Mouse (Mus musculus): Measurements from ENCODE around the gene Gvin1. TPM values are rescaled to one million over a fixed set of nuclear protein-coding genes. Genes with fewer than 3 reads are reported as not detected.
"Not testable (repeated sequence)": the region's sequence is repeated elsewhere in the genome, so short reads cannot be mapped to it uniquely, and the experiment has no call there.

Gene Gvin1
- total RNA-seq (2021), result 1 to 10 TPM in 1 of 2 experiments, under 1 TPM in 1; 0.85 to 1.5 TPM
- long read RNA-seq, experiment 1, partial matches to known transcripts, result 0 of 1 reads
- long read RNA-seq, experiment 1, other reads (novel, unspliced or antisense), result 1 of 1 reads
- long read RNA-seq, experiment 2, partial matches to known transcripts, result 0 of 1 reads
- long read RNA-seq, experiment 2, other reads (novel, unspliced or antisense), result 1 of 1 reads

- DNase-seq, result not testable (repeated sequence)
Measured at GRCm38 (mm10) chr7:106215177-106215576, at the start of gene Gvin1. TSS of gene Gvin1 (minus strand) at chr7:106215326.

- no peak for DNase-seq
Measured at GRCm38 (mm10) chr7:106251844-106252517, 36.9 kb upstream of the Gvin1 start.

GRCm38 (mm10) chr7:106248922-106249321 is 33.8 kb upstream of the Gvin1 start:
- no peak for DNase-seq

DNA sequence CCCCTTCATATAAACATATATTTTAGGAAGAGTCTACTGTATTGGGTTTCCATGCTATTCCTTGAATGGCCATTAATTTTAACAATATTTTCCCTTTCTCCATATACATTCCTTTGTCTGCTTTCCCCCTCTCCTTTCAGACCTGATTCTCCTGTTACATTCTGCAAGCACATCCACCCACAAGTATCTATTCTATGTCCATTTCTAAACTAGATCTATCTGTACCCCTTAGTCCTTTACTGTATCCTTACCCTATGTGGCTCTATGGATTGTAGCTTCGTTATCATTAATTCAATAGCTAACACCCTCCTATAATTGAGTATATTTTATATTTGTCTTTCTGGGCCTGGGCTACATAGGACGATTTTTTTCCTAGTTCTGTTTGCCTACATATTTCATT is 33.1 kb upstream of the Gvin1 start:
- no peak for DNase-seq

- DNase-seq, result no peak
Measured at GRCm38 (mm10) chr7:106245601-106246000, 30.5 kb upstream of the Gvin1 start.

DNA sequence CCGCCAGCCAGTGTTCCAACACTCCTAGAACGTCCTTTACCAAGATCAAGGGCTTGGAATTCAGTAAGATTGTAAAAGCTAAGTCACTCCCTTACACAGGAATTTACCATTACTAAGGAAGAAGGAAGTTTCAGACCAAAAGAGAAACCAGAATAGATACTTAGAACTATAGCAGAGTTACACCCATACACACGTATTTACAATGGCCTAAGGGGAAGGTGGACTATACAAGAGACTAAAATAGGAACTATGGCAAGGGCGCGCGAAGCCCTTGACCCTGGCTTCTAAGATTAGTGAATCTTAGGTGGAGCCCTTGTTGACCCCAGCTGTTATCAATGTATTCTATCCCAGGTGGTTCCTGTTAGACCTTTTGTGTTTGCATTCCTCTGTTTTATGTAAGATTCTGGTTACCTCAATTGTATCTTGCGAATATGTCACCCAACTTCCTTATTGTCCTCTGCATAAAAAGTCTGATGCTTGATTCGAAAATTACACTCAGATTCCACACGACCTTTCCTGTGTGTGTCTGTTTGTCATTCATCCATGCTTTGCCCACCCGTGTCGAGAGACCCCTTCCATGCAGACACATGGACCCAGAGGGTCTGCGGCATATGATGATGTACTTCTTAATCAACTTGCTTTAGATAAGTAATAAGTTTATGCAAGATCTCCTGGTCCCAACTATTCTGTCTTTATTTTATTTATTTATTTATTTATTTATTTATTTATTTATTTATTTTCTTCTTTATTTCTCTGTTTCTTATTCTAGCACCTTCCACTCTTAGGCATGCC is 25.6 kb upstream of the Gvin1 start:
- DNase-seq, result not testable (repeated sequence)

GRCm38 (mm10) chr7:106237192-106237465 is 22.0 kb upstream of the Gvin1 start:
- no peak for DNase-seq

DNA sequence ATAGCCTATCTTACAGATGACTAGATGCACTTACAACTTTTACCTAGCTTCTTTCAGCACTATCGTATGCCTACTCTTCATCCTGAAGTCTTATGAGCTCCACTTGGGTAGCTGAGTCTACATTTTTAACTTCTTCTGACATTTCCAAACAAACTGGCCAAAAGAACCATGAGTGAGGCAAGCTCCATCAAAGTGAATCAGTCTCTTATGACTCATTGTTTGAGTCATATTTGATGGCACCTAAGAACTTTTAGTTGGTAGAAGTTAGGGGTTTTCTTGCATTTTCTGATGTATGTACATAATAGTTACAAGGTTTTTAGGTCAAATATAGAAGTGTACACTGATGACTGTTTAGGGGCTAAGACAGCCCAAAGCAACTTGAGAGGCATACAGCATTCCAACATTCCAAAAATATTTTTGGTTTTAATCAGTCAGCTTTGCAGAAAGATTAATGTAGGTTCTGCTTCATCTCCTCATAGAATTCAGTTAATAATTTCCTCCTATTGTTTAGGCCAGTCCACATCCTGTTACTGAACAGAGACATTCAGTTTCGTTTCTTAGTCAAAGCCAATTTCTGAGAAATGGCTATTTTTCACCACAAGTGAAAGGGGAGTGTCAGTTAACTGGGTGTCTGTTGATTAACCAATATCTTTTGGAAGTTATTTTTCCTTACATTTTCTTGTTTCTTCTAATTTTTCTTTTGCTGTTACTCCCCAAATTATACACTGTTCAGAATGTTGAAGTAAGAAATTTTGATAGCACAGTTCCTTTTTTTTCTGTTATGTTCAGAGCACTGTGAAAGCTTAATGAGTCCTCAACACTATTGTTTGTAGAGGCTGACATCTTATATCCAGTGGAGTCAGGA is 21.4 kb upstream of the Gvin1 start:
- DNase-seq, result no peak

DNA sequence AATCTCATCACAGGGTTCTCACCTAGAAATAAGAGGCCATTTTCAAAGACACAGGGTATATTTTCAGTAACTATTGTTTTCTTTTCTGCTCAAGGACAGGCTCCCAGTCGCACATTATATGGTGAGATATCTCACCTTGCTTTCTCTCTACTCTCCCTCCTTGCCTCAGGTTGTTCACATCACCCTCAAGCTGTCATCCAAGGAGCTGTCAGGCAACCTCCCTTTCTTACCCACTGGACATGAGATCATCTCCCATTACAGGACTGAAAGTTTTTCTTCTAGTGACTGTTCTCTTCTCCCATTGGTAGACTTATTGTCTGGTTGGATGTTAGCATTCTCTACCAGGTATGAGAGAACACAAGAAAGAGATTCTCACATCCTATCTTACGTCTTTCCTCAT is 20.5 kb upstream of the Gvin1 start:
- no peak for DNase-seq

GRCm38 (mm10) chr7:106215910-106216309 is 784 bp upstream of the Gvin1 start:
- DNase-seq, result not testable (repeated sequence)

- not testable (repeated sequence) for DNase-seq
Measured at GRCm38 (mm10) chr7:106213770-106214169, 1.4 kb downstream of the Gvin1 start.

GRCm38 (mm10) chr7:106206630-106207029 is 8.5 kb downstream of the Gvin1 start:
- not testable (repeated sequence) for DNase-seq

- DNase-seq, result not testable (repeated sequence)
Measured at GRCm38 (mm10) chr7:106177065-106177464, 38.1 kb downstream of the Gvin1 start.

DNA sequence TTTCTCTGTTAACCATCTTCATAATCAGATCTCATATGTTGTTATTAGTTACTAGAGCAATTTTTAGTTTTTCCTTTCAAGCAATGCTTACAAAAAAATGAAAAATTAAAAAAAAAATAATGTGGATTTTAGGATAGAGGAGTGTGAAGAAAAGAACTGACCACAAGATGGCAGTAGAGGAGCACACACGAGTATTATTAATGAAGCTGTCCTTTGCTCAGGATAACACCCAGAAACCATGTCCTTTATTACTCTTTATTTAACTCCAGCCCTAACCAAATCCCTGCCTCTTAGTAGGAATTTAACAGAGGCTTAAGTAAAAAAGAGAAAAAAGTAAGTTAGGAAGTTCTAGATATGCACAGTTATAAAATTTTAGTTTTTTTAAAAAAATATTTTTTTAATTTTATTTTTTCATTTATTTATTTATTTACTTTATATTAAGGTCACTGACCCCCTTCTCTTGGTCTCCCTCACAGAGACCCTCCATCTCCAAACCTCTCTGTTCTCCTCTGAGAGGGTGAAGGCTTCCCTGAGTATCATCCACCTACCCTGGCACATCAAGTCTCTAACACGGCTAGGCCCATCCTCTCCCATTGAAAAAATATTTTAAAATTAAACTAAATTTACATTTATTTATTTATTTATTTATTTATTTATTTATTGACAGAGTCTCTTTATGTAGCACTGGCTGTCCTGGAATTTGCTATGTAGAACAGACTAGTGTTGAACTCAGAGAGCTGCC is 69.9 kb downstream of the Gvin1 start:
- not testable (repeated sequence) for DNase-seq

- not testable (repeated sequence) for DNase-seq
Measured at GRCm38 (mm10) chr7:106141128-106141895, 73.8 kb downstream of the Gvin1 start.

DNA sequence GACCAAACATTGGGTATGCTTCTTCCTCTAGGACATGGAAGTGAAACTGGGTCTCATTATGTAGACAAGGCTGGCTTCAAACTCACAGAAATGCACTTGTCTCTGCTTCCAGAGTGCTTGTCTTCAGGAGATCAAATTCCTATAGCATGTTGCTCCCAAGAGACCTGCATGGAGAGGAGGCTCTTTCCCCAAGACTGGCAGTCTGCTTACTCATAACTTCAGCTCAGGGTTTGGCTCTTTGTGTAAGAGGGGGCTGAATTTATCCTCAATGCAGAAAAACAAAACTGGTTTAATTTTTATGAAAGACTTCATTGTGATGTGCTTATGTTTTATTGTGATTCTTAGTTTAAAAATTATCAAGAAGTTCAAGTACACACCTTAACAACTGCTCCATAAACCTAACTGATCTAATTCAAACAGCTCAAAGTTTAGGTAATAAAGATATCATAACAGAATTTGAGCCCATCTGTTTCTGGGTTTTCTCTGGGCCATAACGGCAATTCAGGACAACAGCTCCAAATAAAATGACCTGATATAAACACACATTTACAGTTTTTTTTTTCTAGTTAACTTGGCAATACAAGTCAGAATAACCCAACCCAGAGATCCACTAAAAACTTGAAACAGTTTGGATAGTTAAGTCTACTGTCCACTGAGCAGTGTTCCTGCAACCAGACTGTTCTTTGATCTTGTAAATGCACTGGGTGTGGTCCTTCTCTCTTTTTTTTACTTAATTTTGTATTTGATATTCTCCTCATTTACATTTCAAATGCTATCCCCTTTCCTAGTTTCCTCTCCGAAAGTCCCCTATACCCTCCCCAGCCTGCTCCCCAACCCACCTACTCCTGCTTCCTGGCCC is 97.8 kb downstream of the Gvin1 start:
- DNase-seq, result not testable (repeated sequence)

Measured in gastrocnemius, postnatal 10 days (tissue).